Mouse (Mus musculus) v-Abl transformed pro-B cells (cell line): ENCODE measurements around the gene Zc3h18.

Experiments used
- in situ Hi-C, 2 experiments: fragments of 400-800 bp; cut with MboI; formaldehyde crosslinking; loops; one replicate each; pipeline ENCODE4 v1.15.1; 2025; ENCODE audit not compliant: unreplicated experiment in 2 of 2

The Zc3h18 gene

GRCm38 (mm10) chr8:122459218-122459900, 83.0 kb downstream of the Zc3h18 start:
- in situ Hi-C loops = no loop called here

DNA sequence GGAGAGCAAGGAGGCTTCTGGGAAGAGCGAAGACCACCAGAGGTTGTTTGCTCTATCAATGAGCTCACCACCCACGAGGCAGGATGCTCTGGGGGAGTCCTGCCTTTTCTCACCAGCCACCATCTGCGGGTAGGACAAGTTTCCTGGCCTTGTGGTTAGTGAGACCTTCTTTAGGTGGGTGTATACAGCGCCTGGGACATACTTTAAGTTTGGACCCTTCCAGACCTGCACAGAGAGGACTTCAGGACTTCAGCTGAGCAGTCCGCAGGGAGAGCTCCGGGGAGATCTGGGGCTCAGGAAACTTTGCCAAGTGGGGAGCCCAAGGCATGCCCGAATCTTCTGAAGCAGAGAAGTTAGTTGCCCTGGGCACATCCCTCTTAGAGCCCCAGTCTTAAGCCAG, 83.6 kb downstream of the Zc3h18 start:
- in situ Hi-C loops = no loop called here

GRCm38 (mm10) chr8:122460524-122461472, 84.4 kb downstream of the Zc3h18 start, which contains the start of gene Snai3:
TSS of gene Snai3 (minus strand) at chr8:122460733.
- in situ Hi-C loops = no loop called here

- in situ Hi-C loops = no loop called here
These were observed 85.2 kb downstream of the Zc3h18 start for GRCm38 (mm10) chr8:122461473-122462148.

GRCm38 (mm10) chr8:122462510-122462909, 86.1 kb downstream of the Zc3h18 start:
- in situ Hi-C loops = no loop called here

- in situ Hi-C loops = no loop called here
These were observed 87.5 kb downstream of the Zc3h18 start for GRCm38 (mm10) chr8:122463651-122464640.

- in situ Hi-C loops = no loop called here
These were observed 88.6 kb downstream of the Zc3h18 start for GRCm38 (mm10) chr8:122464985-122465384.
